Mouse (Mus musculus) embryonic facial prominence, embryonic 15.5 days (tissue): Measurements from ENCODE around the gene Hs6st3. TPM values are rescaled to one million over a fixed set of nuclear protein-coding genes. Genes with fewer than 3 reads are reported as not detected.

Experiments used
- ATAC-seq: fragments of 200-750 bp; cut with Nextera tagmentation; 2 replicates; pipeline ENCODE4 v1.8.0; 2017; ENCODE audit warnings: low read depth, moderate TSS enrichment; ENCODE audit not compliant: insufficient number of reproducible peaks, low FRiP score, low TSS enrichment
- H3K27ac ChIP-seq: fragments of 300-500 bp; sonication (generic); replicated peaks from 2 replicates; pipeline ENCODE4 v1.5.1; 2015; ENCODE audit warnings: mild to moderate bottlenecking, inconsistent platforms
- H3K27me3 ChIP-seq: fragments of 300-500 bp; sonication (generic); 2 replicates; pipeline ENCODE4 v1.6.1; 2015; ENCODE audit warnings: inconsistent platforms
- H3K36me3 ChIP-seq: fragments of 300-500 bp; sonication (generic); 2 replicates; pipeline ENCODE4 v1.6.1; 2015; ENCODE audit warnings: mild to moderate bottlenecking, inconsistent platforms
- H3K4me1 ChIP-seq: fragments of 300-500 bp; sonication (generic); 2 replicates; pipeline ENCODE4 v1.6.1; 2015; ENCODE audit warnings: inconsistent platforms
- H3K4me2 ChIP-seq: fragments of 300-500 bp; sonication (generic); replicated peaks from 2 replicates; pipeline ENCODE4 v1.6.1; 2015; ENCODE audit warnings: mild to moderate bottlenecking, inconsistent platforms
- H3K4me3 ChIP-seq: fragments of 300-500 bp; sonication (generic); replicated peaks from 2 replicates; pipeline ENCODE4 v1.5.1; 2015; ENCODE audit warnings: mild to moderate bottlenecking, inconsistent platforms
- H3K9ac ChIP-seq: fragments of 300-500 bp; sonication (generic); 2 replicates; pipeline ENCODE4 v1.6.1; 2015; ENCODE audit warnings: inconsistent platforms
- H3K9me3 ChIP-seq: fragments of 300-500 bp; sonication (generic); replicated peaks from 2 replicates; pipeline ENCODE4 v1.6.1; 2016; ENCODE audit warnings: inconsistent platforms
- WGBS: fragments of 180-500 bp; shearing (Covaris S2); methylation state at CpG from one replicate; pipeline ENCODE4 v1.1.7; 2015; 5-methylcytosine and 5-hydroxymethylcytosine counted together
- polyA plus RNA-seq: library from polyadenylated mRNA; unstranded; fragments of >200 nt; fragmentation: Nextera tagmentation; extraction: Ambion mirVana; gene quantifications from 2 replicates; pipeline ENCODE4 v1.2.1, GENCODE M21; 2015

Gene Hs6st3
- polyA plus RNA-seq, 1 experiment from 2014 or later = 0.19 TPM

DNA sequence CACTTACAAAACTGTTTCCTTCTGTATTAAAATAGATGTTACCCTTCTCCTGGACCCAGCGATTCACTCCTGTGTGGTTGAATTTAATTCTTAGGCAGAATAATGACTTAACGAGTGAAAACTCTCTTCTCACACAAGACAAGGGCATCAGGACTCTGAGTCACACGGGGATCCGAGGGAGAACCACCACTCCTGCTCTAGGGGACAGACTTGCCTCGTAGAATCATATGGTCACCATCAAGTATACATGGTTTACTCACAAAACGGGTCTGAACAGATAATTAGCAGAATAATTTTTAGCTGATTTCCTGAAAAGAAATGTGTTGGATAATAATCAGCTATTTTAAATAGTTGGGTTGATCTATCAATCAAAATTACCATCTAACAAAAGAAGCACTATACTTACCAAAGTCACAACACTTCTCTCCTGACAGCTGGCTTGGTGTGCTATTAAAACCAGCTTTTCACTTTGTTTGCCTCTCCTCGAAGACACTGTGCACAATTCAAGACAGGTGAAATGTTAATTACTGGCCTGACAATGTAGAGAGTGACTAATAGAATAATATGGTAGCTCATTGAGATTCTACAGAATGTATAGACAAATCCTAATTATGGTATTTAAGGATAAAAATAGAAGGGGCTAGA lies 593.4 kb downstream of the Hs6st3 start:
- Histone ChIP-seq H3K4me3 (no peak overlapping the region), H3K27ac (no peak overlapping the region)
- WGBS = 57% methylated on average over 7 of the region's 7 CpGs

GRCm38 (mm10) chr14:119732219-119732618 lies 594.1 kb downstream of the Hs6st3 start:
- Histone ChIP-seq H3K4me2 (no peak overlapping the region), H3K4me1 (no peaks in the 10 kb centered on the region), H3K27ac (no peak overlapping the region), H3K27me3 (no peaks in the 10 kb centered on the region), H3K4me3 (no peak overlapping the region), H3K9me3 (no peaks in the 10 kb centered on the region), H3K36me3 (no peaks in the 10 kb centered on the region), H3K9ac (no peak overlapping the region)
- ATAC-seq = no peak
- 89% methylated on average over 4 of the region's 4 CpGs for WGBS

More for the DNA sequence above, 593.4 kb downstream of the Hs6st3 start:
- ATAC-seq = no peak
- Histone ChIP-seq H3K9ac (no peak overlapping the region), H3K27me3 (no peaks in the 10 kb centered on the region), H3K36me3 (no peaks in the 10 kb centered on the region), H3K4me1 (no peaks in the 10 kb centered on the region), H3K9me3 (no peaks in the 10 kb centered on the region), H3K4me2 (no peak overlapping the region)

DNA sequence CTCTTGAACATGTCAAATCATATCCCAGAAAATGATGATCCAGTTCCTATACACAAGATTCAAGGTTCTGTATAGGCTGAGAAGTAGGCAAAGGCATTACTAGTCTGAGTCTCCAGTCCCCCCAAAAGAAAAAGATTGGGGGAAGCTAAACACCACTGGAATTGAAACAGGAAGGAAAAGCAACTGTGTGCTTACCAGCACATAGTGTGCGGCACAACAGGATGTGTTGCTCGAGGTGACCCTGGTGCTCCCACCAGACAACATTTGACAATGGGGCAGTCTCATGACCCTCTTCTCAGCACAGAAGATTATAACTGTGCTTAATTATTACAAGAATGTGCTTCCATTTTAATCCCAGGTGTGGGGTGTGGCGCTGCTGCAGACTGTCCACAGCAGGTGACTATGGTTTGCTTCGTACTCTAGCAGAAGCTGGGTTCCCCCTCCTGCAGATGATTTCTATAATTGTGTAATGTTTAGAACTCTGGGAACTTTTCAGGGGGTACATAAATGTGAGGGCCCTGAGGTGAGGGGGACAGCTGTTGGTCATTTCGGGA lies 599.3 kb downstream of the Hs6st3 start:
- ATAC-seq = no peak
- no peaks in the 10 kb centered on the region for H3K27me3 ChIP-seq
- H3K27ac ChIP-seq = no peak overlapping the region
- no peaks in the 10 kb centered on the region for H3K36me3 ChIP-seq
- H3K4me1 ChIP-seq = no peaks in the 10 kb centered on the region
- no peak overlapping the region for H3K4me2 ChIP-seq
- WGBS = 73% methylated on average over 5 of the region's 5 CpGs
- H3K9ac ChIP-seq = no peak overlapping the region
- no peak overlapping the region for H3K4me3 ChIP-seq
- no peaks in the 10 kb centered on the region for H3K9me3 ChIP-seq

DNA sequence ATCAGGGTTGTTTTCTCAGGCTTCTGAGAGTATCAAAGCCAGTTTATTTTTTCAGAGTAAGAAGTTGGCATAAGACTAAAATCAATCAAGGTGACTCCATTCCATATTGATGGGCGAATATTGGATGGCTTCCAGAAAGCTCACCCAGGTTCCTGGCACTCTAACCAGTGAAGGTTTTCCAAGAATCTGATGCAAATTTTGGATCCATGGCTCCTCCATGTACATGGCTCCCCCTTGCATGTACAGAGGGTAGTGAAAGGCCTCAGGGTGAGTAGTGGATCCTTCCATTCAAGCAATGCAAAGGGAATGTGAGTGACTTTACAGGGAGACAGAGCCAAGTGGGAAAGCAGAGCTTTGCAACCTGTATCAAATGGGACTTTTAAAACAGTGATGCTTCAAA lies 603.6 kb downstream of the Hs6st3 start:
- 85% methylated on average over 1 of the region's 1 CpGs for WGBS
- no peak for ATAC-seq
- Histone ChIP-seq H3K4me3 (no peak overlapping the region), H3K36me3 (no peaks in the 10 kb centered on the region), H3K4me1 (no peaks in the 10 kb centered on the region), H3K27me3 (no peaks in the 10 kb centered on the region), H3K9me3 (no peaks in the 10 kb centered on the region), H3K9ac (no peak overlapping the region), H3K27ac (no peak overlapping the region), H3K4me2 (no peak overlapping the region)

DNA sequence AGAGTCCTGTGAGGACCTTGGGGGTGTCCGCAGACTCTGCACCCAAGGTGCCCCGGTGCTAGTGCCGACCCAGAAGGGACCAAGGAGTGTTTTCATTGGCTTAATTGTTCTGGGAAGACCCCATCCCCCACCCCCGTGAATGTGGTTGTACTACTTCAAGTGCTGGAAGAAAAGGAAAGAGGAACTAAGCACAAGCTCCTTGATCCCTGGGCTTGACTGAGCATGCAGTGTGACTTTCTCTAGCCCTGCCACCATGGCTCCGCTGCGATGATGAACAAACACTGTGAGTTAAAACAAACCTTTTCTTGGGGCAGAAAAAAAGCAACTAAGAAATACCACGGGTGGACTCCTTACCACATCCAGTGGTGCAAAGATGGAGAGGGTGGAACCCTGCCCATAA lies 623.2 kb downstream of the Hs6st3 start:
- Histone ChIP-seq H3K27ac (no peak overlapping the region), H3K4me2 (no peak overlapping the region), H3K27me3 (no peaks in the 10 kb centered on the region), H3K9ac (no peak overlapping the region), H3K36me3 (no peaks in the 10 kb centered on the region), H3K4me3 (no peak overlapping the region), H3K9me3 (no peaks in the 10 kb centered on the region), H3K4me1 (no peaks in the 10 kb centered on the region)
- WGBS = 84% methylated on average over 7 of the region's 7 CpGs
- ATAC-seq = no peak

GRCm38 (mm10) chr14:119772040-119772439 lies 633.9 kb downstream of the Hs6st3 start:
- no peak for ATAC-seq
- H3K36me3 ChIP-seq = no peaks in the 10 kb centered on the region
- H3K27ac ChIP-seq = no peak overlapping the region
- no peak overlapping the region for H3K4me3 ChIP-seq
- no peaks in the 10 kb centered on the region for H3K9me3 ChIP-seq
- WGBS = 61% methylated on average over 4 of the region's 4 CpGs
- no peak overlapping the region for H3K9ac ChIP-seq
- no peaks in the 10 kb centered on the region for H3K27me3 ChIP-seq
- no peaks in the 10 kb centered on the region for H3K4me1 ChIP-seq
- H3K4me2 ChIP-seq = no peak overlapping the region

- no peak overlapping the region for H3K27ac ChIP-seq
- H3K4me2 ChIP-seq = no peak overlapping the region
- 71% methylated on average over 3 of the region's 3 CpGs for WGBS
- H3K9me3 ChIP-seq = no peaks in the 10 kb centered on the region
- H3K9ac ChIP-seq = no peak overlapping the region
- no peak overlapping the region for H3K4me3 ChIP-seq
- no peak for ATAC-seq
- H3K27me3 ChIP-seq = no peaks in the 10 kb centered on the region
- no peaks in the 10 kb centered on the region for H3K36me3 ChIP-seq
- no peaks in the 10 kb centered on the region for H3K4me1 ChIP-seq
Measured at GRCm38 (mm10) chr14:119776261-119776660, 638.1 kb downstream of the Hs6st3 start.

DNA sequence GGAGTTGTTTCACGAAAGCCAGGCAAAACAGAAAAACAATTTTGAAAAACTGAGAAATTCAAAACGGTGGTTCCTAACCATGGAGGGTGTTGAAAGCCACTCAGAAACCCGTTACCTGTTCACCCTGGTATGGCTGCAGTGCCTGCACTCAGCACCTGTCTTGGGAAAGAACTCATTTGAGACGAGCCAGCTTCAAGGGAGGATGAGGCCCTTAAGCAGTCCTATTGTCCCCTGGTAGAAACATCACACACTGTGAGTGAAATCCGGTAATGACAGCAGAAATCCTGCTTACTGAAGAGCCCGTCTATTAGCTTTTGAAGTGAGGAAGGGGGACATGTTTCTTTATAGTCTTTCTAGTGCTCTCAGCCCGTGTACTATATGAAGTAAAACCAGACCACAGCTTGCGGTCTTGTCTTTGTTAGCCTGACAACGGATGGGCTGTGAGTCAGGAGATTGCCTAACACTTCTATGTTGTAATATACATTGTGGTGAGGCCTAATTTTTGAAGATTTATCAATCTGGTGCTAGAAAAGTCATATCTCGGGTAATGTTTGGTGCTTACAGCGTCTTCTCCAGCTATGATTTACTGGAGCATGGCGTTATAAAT lies 641.9 kb downstream of the Hs6st3 start:
- no peak for ATAC-seq
- no peaks in the 10 kb centered on the region for H3K27me3 ChIP-seq
- H3K4me3 ChIP-seq = no peak overlapping the region
- no peaks in the 10 kb centered on the region for H3K36me3 ChIP-seq
- H3K9ac ChIP-seq = no peak overlapping the region
- H3K27ac ChIP-seq = no peak overlapping the region
- H3K4me2 ChIP-seq = no peak overlapping the region
- 65% methylated on average over 12 of the region's 12 CpGs for WGBS
- H3K9me3 ChIP-seq = no peaks in the 10 kb centered on the region
- H3K4me1 ChIP-seq = no peaks in the 10 kb centered on the region

- no peak overlapping the region for H3K27ac ChIP-seq
- H3K36me3 ChIP-seq = no peaks in the 10 kb centered on the region
- H3K27me3 ChIP-seq = no peaks in the 10 kb centered on the region
- no peak overlapping the region for H3K4me3 ChIP-seq
- WGBS = 92% methylated on average over 1 of the region's 1 CpGs
- no peak overlapping the region for H3K4me2 ChIP-seq
- no peak for ATAC-seq
- H3K9ac ChIP-seq = no peak overlapping the region
- H3K9me3 ChIP-seq = no peaks in the 10 kb centered on the region
- H3K4me1 ChIP-seq = no peaks in the 10 kb centered on the region
Measured at GRCm38 (mm10) chr14:119781111-119781510, 643.0 kb downstream of the Hs6st3 start.

GRCm38 (mm10) chr14:119789457-119789856 lies 651.3 kb downstream of the Hs6st3 start:
- Histone ChIP-seq H3K27ac (no peak overlapping the region), H3K9ac (no peak overlapping the region), H3K36me3 (no peaks in the 10 kb centered on the region), H3K4me3 (no peak overlapping the region), H3K9me3 (no peaks in the 10 kb centered on the region), H3K4me1 (no peaks in the 10 kb centered on the region), H3K27me3 (no peaks in the 10 kb centered on the region), H3K4me2 (no peak overlapping the region)
- WGBS = 84% methylated on average over 8 of the region's 8 CpGs
- no peak for ATAC-seq

DNA sequence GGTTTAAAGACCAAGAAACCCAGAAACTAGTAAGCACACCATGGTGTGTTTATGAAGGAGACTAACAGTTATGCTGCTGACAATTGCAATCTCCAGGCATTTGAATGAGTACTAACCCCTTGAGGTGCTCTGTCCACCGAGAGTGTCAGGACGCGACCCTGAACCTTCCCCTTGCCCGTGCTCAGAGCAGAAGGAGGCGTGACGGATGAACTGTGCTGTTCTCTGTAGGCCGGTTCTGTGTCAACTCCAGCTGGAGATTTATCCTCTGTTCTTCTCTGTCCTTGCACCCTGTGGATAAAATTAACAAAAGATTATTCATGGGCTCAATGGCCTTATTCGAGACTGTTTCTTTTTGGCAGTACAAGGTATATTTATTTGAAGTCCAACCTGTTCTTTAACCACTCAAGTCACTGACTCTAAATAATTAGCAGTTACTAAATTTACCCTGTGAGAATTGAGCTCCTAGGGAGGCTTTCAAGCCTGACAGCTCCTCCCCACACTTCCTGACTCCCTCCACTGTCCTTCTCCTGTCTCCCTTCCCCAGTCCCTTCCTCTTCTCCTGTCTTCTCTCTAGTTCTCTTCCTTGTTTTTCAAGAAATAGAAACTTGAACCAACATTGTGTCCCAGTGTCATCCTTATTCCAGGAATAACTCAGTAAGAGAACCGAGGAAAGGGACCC lies 659.2 kb downstream of the Hs6st3 start:
- Histone ChIP-seq H3K9ac (no peak overlapping the region), H3K4me2 (no peak overlapping the region), H3K9me3 (no peaks in the 10 kb centered on the region), H3K4me3 (no peak overlapping the region), H3K36me3 (no peaks in the 10 kb centered on the region), H3K27ac (no peak overlapping the region), H3K4me1 (no peaks in the 10 kb centered on the region), H3K27me3 (no peaks in the 10 kb centered on the region)
- ATAC-seq = no peak
- WGBS = 45% methylated on average over 9 of the region's 9 CpGs
